Mouse (Mus musculus): ENCODE measurements at regions not wholly inside any gene's neighbourhood (a gene's known extent, or its start where the extent isn't known, plus 50 kb on each side); places are given as distances from the start of the nearest gene placed in this dataset.
A peak's percentile ranks its signal among the peaks of the same experiment; 100 is the strongest.

DNA sequence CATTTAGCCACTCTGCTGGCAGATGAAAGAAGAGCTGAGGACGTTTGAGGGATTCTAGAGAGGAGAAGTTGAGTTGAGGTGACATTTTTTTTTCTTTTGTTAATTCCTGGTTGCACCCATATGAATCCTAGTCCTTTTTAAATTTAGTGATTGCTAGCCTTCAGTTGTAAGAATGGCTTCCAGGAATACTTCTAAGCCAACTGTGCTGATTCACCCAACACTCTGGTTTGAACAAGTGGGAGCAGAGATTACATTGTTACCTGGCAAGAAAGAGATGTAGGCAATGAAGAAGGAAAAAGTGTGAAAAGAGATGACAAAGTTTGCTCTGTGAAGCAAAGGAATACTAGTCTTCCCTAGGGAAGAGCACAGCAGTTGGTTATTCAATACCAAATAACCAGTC, 261.1 kb upstream of the Kcnq5 start:
- no peak for DNase-seq (ENCODE audit: low read depth, low spot score)

DNA sequence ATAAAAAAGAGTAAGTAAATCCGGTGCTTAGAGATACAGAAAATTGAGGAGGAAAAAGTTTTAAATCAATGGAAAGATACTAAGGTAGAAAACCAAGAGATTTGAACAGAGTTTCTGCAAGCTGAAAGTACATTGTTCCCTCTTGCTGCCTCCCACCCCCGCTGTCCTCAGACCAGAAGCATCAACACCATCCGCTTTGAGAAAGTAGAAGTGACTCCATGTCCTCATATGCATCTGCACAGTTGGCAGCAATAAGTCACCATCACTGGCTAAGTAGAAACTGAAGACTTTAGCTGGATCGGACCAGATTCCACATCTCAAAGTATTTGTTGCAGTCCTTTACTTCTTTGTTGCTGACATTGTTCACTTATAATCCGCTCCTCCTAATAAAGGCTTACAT, 250.1 kb upstream of the Kcnq5 start:
- no peak for DNase-seq (ENCODE audit: low read depth, low spot score)

DNA sequence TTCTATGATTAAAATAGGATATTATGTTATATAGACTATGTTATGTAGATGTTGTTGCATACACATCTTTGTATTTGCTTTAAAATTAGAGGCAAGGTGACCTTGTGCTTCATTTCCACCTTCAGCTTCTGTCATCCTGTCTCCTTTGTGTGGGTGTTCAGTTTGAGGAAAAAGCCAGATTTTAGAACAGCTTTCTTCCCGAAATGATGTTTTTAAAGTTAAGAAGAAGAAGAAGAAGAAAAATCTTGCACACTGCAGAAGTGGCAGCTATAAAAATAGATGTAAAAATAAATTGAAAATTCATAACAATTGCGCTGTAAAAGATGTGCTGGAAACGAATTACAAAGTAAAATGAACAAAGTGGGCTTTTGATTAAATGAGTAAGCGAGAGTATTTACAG, 249.5 kb upstream of the Kcnq5 start:
- DNase-seq (ENCODE audit: low read depth, low spot score): no peak

DNA sequence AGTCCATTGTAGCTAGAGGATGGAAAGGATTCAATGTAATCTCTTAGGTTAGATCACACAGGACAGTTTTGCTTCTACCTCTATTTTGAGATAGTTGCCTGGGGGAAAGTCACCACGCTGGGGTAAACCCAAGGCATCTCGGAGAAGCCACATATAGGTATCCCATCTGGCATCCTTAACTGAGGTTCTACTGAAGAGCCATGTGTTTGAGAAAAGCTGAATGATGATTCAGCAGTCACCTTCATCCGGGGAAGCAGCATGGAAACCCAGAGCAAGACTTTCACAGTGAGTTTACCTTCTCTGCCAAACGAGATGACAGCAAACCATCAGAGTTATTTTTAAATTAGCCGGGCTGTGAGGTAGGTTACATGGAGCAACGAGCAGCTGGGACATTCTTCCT, 248.9 kb upstream of the Kcnq5 start:
- no peak for DNase-seq (ENCODE audit: low read depth, low spot score)

DNA sequence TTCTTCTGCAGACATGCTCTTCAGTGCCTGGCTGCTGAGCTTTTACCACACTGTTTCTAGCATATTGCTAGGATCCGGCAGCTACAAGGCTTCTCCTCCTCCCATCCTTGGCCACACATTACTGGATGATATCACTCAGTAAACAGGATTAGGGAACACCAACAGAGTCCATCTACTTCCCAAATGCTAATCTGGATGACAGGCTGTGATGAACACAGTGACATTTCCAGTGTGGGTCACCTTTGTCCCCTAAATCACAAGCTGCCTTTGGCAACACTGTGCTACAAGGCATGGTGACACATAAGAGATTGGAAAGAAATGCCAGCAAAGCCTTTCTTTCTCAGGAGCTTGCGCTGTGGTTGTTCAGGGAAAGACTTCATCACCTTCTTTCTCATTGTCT, 246.5 kb upstream of the Kcnq5 start:
- DNase-seq (ENCODE audit: low read depth, low spot score): no peak

DNA sequence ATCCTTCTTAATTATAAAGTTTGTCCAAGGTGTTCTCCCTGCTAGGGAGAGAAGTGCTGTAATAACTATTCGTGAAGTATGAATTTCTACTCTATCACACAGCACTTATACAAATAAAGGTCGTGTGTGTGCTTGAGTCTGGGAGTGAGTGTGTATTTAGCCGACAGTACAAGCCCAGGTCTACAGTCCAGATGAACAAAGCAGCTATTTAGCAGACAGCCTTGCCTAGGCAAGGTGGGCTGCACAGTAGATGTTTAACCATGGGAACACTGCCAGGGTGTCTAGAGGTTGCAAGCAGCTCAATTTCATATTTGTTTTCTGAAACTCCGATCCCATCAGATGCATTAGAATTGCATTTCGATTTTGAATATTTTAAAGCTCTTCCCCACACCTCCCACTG, 245.2 kb upstream of the Kcnq5 start:
- DNase-seq (ENCODE audit: low read depth, low spot score): no peak

DNA sequence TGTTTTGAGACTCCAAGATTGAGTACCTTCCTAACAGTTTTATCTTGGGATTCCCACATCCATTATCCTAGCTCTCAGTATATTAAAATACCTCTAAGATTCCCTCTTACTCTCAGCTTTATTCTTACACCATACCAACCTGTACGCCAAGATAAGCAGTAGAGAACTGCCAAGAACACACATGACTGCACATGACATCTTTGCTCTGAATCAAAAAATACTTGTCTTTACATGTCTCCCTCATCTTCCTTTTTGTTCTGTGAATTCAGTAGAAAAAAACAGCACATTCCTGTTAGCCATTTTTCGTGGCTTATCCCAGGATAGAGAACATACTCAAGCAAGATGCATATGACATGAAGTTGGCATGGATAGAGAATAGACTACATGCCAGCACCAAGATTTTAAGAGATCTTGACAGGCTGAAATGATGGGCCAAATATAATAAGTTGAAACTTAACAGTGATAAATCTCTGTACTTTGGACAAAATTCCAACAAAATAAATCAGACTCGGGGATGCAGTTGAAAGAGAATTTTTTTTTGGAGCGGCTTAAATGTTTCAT, 206.0 kb upstream of the Kcnq5 start:
- no peak for DNase-seq (ENCODE audit: low read depth, low spot score)

DNA sequence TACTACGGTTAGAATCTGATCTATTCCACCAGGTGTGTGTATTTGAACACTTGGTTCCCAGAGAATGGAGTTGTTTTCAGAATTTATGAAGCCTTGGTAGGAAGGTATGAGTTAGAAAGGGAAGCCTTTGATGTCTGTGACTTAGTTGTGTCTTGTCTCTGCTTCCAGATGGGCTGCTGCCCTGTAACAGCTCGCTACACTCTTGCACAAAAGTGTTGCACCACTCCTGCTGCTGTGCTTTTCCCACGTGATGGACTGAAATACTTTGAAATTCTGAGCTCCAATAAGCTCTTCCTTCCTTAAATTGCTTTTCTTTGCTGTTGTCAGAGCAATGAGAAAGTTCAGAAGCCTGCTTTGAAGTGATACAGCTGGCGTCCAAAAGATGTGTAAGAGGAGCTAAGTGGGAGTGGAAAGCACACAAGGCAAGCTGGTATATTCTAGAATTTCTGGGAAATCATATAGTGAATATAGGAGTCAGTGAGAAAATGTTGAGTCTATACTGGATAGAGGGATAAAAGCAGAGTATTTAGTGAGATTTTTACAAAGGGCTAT, 174.9 kb upstream of the Kcnq5 start:
- DNase-seq (ENCODE audit: low read depth, low spot score): no peak

DNA sequence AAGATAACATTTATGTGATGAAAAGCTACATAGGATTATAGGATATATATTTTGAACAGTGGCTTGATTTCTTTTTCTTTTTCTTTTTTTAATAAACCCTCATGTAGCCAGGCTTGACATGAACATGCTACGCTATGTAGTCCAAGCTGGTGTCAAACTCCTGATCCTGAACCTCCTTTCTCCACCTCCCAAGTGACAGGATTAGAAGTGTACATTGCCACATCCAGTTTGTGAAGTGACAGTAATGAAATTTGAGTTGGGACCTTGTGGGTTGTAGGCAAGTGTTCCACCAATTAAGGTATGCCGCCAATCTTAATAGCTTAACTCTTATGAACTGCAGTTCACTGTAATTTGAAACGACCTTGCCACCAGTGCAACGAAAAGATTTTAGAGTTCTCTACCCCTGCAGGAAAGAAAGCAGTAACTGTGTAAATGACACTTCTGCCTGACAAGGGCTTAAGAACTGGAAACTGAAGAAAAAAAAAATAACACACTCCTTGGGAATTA, 156.6 kb upstream of the Kcnq5 start:
- DNase-seq (ENCODE audit: low read depth, low spot score): no peak

DNA sequence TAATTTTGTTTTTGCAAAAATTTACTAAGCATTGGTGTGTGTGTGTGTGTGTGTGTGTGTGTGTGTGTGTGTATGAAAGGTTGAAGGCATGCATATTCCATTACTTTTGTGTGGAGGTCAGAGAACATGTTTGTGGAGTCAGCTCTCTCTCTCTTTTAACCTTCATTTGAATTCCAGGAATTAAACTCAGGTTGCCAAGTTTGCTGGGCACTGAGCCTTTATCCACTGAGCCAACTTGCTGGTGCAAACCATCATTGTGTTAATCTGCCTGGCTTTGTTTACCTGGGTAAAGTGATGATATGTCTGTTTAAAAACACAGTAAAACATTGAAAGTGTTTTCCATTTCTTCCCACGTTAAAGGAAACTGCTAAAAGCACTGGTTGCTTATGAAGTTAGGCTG, 154.7 kb upstream of the Kcnq5 start:
- DNase-seq (ENCODE audit: low read depth, low spot score): no peak

DNA sequence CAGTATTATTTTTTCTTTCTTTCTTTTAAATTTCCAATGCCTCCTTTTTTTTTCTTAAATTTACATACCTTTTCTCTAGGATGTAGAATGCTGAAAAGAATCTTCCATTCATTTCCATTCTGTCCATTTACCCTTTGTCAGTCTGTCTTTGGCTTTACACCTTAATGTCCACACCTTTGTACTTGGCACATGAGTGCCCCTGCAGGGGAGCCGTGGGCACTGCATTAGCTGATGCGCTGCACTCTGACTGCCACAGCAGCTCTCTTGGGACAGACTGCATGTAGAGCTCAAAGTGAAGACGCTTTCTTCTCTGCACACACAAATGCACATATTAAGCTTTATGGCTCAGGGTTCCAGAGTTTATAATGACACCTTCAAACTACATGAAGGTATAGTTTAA, 143.8 kb upstream of the Kcnq5 start:
- DNase-seq (ENCODE audit: low read depth, low spot score): peak; percentile 50

DNA sequence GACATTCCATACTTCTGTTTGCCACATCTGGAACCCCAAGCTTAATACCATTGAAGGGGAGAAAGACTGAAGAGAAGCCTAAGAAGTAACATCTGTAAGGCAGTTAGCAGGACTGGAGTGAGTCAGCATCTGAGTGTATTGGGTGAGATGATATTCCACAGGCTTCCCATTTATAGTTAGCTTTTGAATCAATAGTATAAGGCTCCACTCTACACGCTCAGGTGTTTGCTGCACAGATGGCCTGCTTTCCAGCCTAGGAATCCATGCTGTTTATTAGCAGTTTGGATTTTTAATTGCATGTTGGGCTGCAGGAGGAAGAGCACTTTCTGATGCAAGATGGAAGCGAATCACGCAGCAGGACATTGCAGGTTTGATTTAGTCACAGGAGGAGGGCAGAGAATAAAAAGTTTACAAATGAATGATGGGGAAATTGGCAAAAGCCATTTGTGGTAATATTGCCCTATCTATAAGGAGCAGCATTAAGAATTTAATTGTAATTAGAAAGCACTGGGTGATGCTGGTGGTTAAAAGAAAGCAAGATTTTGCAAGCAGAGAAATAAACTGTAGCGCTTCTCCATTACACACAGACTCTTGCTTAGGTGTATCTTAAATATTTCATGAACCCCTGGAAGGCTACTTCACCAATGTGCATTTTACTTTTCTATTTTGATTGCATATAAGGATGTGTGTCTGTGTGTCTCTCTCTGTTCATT, 109.8 kb upstream of the Kcnq5 start:
- no peak for DNase-seq (ENCODE audit: low read depth, low spot score)

DNA sequence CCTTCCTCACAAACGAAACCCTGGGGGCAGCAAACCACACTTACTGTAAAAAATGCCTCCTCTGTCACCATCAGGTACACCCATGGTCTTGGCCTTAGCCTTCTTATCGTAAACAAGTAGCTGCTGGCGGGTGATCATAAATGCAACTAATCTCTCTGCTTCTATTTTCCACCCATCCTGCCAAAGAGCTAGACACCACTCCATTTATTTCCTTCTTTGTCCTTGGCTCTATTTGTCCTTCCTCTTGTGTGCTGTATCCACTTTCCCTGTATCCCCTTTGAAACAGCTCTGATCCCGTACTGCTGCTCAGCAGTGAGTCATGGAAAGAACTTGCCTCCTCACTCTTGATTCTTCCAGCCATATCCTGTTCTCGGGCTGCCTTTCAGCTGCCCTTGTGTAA, 108.3 kb upstream of the Kcnq5 start:
- DNase-seq (ENCODE audit: low read depth, low spot score): no peak

Data from ZHBTc4 (cell line).